Mouse (Mus musculus): ENCODE measurements around the gene Clcn1. TPM values are rescaled to one million over a fixed set of nuclear protein-coding genes. Genes with fewer than 3 reads are reported as not detected.

Gene Clcn1
- total RNA-seq, 4 experiments from 2014 or later = 4.6 to 10.8 (median 7.5) TPM

DNA sequence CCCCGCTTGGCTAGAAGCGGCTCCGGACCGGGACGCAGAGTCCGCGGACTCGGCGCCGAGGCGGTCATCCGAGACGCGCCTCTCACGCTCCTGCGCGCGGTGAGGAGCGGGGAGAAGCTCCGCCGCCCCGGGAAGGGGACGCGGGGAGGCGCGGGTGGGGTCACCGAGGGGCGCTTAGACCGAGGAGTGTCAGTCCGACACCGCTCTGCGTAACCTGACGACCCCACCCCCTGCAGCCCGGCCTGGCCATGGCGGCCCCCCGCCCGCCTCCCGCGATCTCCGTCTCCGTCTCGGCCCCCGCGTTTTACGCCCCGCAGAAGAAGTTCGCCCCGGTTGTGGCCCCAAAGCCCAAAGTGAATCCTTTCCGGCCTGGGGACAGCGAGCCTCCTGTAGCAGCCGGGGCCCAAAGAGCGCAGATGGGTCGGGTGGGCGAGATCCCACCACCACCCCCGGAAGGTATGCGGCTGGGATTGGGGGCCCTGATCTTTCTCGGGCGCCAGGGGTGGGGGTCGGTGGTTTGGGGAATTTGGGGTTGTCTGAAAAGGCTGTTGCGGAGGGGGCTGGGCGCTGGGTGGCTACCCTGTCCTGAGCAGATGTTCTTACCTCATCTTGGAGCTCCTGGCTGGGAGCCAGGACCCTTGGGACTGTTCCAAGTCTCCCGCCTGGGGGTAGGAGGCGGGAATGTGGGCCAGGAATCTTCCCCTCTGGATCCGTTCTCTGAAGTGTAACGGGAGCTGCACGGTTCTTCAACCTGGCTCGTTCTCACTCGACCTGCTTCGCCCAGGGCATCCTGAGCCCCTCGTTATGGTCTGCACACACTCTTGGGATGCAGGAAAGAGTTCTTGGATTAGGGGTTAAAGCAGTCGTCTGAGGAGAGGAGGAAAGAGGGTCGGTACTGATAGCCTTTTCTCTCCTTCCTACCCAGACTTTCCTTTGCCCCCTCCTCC lies 63.8 kb downstream of the Clcn1 start:
- DNase-seq (ENCODE audit: low spot score) = peak; percentile 81

DNA sequence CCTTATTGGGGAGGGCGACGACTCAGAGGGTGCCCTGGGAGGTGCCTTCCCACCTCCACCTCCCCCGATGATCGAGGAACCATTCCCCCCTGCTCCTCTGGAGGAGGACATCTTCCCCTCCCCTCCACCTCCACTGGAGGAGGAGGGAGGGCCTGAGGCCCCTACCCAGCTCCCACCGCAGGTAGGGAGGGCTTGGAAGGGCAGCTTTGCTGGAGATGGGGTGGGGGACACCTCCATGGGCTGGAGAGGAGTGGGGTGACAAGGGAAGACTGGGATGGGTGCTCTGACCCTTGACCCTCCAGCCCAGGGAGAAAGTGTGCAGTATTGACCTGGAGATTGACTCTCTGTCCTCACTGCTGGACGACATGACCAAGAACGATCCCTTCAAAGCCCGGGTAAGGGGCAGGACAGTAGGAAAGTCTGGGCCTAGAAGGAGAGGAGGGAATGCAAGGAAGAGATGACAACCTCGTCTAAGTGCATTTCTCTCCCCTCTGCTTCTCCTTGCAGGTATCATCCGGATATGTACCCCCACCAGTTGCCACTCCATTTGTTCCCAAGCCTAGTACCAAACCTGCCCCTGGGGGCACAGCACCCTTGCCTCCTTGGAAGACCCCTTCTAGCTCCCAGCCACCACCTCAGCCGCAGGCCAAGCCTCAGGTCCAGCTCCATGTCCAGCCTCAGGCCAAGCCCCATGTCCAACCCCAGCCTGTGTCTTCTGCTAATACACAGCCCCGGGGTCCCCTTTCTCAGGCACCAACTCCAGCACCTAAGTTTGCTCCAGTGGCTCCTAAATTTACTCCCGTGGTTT lies 64.7 kb downstream of the Clcn1 start:
- DNase-seq (ENCODE audit: low spot score) = no peak

GRCm38 (mm10) chr6:42351776-42352485 lies 65.4 kb downstream of the Clcn1 start:
- no peak for DNase-seq (ENCODE audit: low spot score)

- no peak for DNase-seq (ENCODE audit: low spot score)
Measured at GRCm38 (mm10) chr6:42352486-42352846, 66.0 kb downstream of the Clcn1 start.

DNA sequence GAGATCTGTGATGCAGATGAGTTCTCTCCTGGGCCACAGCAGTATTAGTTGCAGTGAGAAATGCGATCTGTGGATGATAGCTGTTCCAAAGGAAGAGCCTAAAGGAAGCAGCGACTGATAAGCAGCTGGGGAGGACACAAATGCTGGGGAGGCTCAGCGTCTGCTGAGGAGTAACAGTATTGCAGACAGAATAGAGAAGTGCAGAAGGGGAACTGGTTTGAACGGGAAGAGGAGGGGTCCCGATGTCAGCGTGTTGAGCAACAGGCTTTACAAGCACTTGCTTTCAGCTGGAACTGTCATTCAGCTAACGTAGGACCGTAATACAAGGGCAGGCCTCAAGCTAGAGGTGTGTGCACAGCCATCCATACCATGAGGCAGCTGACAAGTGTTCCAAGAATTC lies 66.7 kb downstream of the Clcn1 start:
- no peak for DNase-seq (ENCODE audit: low spot score)

DNA sequence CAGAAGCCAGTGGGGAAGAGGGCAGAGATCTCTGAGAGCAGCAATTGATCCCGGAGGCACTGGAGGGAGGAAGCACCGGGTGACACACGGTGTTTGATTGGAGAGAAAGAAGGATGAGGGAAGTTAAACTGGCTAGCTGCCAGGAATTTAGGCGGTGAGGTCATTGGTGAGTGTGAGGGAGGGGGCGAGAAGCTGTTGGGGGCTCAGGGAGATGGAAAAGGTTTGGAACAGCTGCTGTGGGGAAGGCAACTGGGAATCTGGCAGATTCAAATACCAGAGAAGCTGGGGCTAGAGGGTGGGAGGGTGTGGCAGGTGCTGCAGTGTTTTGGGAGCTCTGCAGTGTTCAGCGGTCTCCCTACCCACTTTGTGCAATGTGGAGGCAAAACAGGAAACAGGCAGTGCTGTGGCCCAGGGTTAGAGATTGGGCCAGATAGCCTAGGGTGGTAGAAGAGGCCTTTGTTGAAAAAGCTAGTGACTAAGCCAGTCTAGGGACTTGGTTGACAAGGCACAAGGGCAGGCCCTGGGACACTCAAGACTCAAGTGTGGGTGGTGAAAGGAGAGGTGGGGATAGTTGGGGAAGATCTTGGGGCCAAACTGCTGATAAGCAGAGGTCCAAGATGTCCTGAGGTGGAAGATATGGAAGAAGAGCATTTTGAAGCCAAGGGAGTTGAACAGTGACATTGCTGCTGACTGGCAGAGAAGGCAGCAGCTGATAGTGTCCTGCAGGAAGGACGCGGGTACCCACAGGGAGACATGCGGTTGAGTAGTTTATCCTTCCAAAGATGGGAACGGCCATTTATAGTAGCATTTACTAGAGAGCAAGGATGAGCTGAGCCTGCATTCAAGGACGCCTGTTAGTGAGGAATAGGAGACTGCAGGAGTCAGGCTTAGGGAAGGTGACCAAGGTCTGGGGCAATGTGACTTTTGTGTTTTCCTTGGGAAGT lies 67.9 kb downstream of the Clcn1 start:
- no peak for DNase-seq (ENCODE audit: low spot score)

DNA sequence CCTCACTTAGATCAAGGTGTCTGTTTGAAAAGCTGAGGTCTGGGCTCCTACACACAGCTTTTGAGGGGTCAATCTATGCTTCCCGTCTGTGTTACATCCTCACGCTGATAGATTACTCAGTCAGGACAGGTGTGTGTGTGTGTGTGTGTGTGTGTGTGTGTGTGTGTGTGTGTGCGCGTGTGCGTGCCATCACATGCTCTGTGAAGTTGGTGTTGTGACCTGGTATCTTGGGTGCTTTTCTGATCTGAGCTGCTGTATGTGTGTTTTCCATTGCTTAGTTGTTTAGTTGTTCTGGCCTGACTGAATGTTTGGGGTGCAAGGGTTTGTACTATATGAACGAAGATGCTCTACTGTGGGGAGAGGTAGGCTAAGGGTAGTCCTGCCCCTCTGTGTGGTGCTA lies 68.9 kb downstream of the Clcn1 start:
- no peak for DNase-seq (ENCODE audit: low spot score)

- DNase-seq (ENCODE audit: low spot score) = no peak
Measured at GRCm38 (mm10) chr6:42355794-42356600, 69.5 kb downstream of the Clcn1 start.

DNA sequence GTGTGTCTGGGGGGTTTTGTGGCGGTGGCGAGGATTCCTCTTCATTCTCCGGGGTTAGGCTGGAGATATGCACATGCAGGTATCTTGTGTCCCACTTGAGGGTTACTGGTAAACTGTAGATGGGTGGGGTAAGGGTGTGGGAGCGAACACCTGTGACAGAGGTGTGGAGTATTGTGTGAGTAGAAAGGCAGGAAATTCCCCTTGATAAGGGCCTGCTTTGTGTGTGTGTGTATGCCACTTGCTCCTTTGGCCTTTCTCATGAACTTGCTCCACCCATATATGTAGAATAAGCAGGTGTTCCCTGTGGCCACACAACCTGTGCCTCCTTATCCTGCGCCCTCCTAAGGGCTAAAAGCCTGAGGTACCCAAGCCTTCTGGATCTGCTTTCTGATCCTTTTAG lies 70.4 kb downstream of the Clcn1 start:
- DNase-seq (ENCODE audit: low spot score) = no peak

DNA sequence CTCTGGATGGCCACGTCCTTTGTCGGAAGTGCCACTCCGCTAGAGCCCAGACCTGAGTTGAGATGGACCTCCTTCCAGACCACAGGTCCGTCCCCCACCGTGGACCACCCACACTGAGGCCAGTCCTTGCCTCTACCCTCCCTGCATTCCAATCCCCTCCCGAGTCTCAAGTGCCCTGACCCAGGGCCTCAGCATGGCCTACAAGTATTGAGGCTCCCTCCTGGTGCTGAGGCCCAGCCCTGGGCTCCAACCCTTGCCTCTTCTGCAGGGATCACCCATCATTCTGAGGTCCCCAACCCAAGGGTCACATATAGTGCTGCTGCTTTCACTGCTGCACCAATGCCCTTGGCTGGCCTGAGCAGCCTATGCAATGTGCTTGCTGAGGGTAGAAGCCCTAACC lies 71.4 kb downstream of the Clcn1 start:
- no peak for DNase-seq (ENCODE audit: low spot score)

DNA sequence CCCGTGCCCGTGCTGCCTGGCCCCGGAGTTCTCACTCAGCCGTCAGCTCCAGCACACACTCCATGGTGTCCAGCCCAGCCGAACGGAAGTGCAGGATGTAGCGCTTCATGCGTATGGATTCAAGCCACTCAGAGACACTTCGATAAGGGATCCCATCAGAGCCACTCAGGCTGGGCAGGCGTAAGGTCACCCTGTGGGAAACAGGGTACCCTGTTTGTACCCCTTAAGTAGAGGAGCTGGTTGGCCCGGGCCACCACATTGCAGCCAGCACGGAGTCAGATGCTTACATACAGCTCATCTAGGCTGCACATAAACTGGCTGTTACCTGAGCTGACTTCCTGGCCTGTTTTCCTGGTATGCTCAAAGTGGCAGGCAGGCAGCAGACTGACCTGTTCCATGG lies 72.4 kb downstream of the Clcn1 start:
- DNase-seq (ENCODE audit: low spot score) = no peak

- DNase-seq (ENCODE audit: low spot score) = peak; percentile 79
Measured at GRCm38 (mm10) chr6:42359364-42360147, 73.1 kb downstream of the Clcn1 start.

- no peak for DNase-seq (ENCODE audit: low spot score)
Measured at GRCm38 (mm10) chr6:42360231-42360840, 73.9 kb downstream of the Clcn1 start.

GRCm38 (mm10) chr6:42361041-42361895 lies 74.8 kb downstream of the Clcn1 start:
- no peak for DNase-seq (ENCODE audit: low spot score)

DNA sequence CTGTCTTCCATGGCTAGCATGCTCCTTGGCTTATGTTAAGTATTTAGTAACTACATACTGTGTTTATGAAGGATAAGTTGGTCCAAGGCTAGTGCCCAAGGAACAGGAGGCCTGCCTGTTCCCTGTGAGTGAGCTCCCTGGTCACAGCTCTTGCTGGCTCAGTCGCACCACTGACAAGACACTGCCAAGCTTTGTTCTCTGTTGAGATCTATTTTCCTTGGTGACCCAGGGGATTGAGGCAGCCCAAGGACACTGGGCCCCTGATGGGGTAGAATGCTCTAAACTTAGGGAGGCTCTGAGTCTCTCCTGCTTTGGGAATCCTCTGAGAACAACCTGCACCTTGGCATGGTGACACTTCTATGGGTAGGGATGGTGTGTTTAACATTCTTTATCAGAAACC lies 75.6 kb downstream of the Clcn1 start:
- no peak for DNase-seq (ENCODE audit: low spot score)

DNA sequence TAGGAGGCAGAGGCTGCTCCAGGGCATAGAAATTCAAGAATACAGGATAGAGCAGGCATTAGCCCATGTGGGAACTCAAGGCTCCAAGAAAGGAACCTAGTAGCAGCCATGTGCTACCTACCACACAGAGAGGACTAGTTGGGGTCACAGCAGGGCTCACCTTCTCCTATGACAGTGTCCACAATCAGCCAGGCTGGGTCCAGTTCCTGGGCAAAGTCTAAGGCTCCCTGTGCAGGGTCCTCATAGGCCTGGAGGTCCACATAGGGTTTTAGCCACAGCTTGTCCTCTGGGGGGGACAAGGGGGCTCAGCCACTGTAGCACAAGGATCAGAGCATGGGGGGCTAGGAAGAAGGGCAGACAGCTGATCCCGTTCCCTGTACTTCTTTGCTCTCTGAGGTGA lies 76.0 kb downstream of the Clcn1 start:
- DNase-seq (ENCODE audit: low spot score) = no peak

- no peak for DNase-seq (ENCODE audit: low spot score)
Measured at GRCm38 (mm10) chr6:42362974-42363373, 76.5 kb downstream of the Clcn1 start.

- no peak for DNase-seq (ENCODE audit: low spot score)
Measured at GRCm38 (mm10) chr6:42364066-42364465, 77.6 kb downstream of the Clcn1 start.

Measured in heart, adult 8-10 months (tissue).